Mouse (Mus musculus): Measurements from ENCODE around the gene Gas2l1. TPM values are rescaled to one million over a fixed set of nuclear protein-coding genes. Genes with fewer than 3 reads are reported as not detected.

The Gas2l1 gene
- polyA plus RNA-seq, 1 experiment from 2014 or later: 9.4 TPM

- Histone ChIP-seq H3K4me3 (ENCODE audit: low read depth, low read length) (no peak overlapping the region), H3K4me1 (ENCODE audit: control insufficient read depth, low read depth, low read length) (peaks cover 4% of the 10 kb centered on the region), H3K27me3 (ENCODE audit: control insufficient read depth, insufficient read depth, low read depth, low read length) (peaks cover 61% of the 10 kb centered on the region), H3K27ac (ENCODE audit: low read length) (no peak overlapping the region), H3K9ac (ENCODE audit: low read depth, low read length) (no peak overlapping the region), H3K36me3 (ENCODE audit: control insufficient read depth, insufficient read depth) (no peaks in the 10 kb centered on the region), H3K4me2 (ENCODE audit: low read depth, low read length) (no peak overlapping the region), H3K9me3 (replicated peaks; ENCODE audit: control insufficient read depth, low read length) (no peaks in the 10 kb centered on the region)
- no peak for ATAC-seq (ENCODE audit: low read depth)
- WGBS (ENCODE audit: insufficient replicate concordance): 48% methylated on average over 23 of the region's 23 CpGs
These were observed 8.9 kb downstream of the Gas2l1 start for GRCm38 (mm10) chr11:5055945-5056938.

- WGBS (ENCODE audit: insufficient replicate concordance): 58% methylated on average over 6 of the region's 6 CpGs
- Histone ChIP-seq H3K4me3 (ENCODE audit: low read depth, low read length) (no peak overlapping the region), H3K9ac (ENCODE audit: low read depth, low read length) (no peak overlapping the region), H3K36me3 (ENCODE audit: control insufficient read depth, insufficient read depth) (no peaks in the 10 kb centered on the region), H3K27ac (ENCODE audit: low read length) (no peak overlapping the region), H3K4me1 (ENCODE audit: control insufficient read depth, low read depth, low read length) (peaks cover 2% of the 10 kb centered on the region), H3K4me2 (ENCODE audit: low read depth, low read length) (no peak overlapping the region), H3K27me3 (ENCODE audit: control insufficient read depth, insufficient read depth, low read depth, low read length) (peaks cover 48% of the 10 kb centered on the region), H3K9me3 (replicated peaks; ENCODE audit: control insufficient read depth, low read length) (no peaks in the 10 kb centered on the region)
- no peak for ATAC-seq (ENCODE audit: low read depth)
These were observed 10.3 kb downstream of the Gas2l1 start for GRCm38 (mm10) chr11:5054874-5055273.

GRCm38 (mm10) chr11:5054151-5054550 is 11.0 kb downstream of the Gas2l1 start:
- peaks cover 40% of the 10 kb centered on the region for H3K27me3 ChIP-seq (ENCODE audit: control insufficient read depth, insufficient read depth, low read depth, low read length)
- H3K4me2 ChIP-seq (ENCODE audit: low read depth, low read length): no peak overlapping the region
- ATAC-seq (ENCODE audit: low read depth): no peak
- no peak overlapping the region for H3K4me3 ChIP-seq (ENCODE audit: low read depth, low read length)
- no peaks in the 10 kb centered on the region; the same call in 1 of the 2 replicates for H3K4me1 ChIP-seq (ENCODE audit: control insufficient read depth, low read depth, low read length)
- H3K9me3 ChIP-seq (replicated peaks; ENCODE audit: control insufficient read depth, low read length): no peaks in the 10 kb centered on the region
- no peak overlapping the region for H3K9ac ChIP-seq (ENCODE audit: low read depth, low read length)
- WGBS (ENCODE audit: insufficient replicate concordance): 70% methylated on average over 14 of the region's 14 CpGs
- H3K27ac ChIP-seq (ENCODE audit: low read length): no peak overlapping the region
- H3K36me3 ChIP-seq (ENCODE audit: control insufficient read depth, insufficient read depth): no peaks in the 10 kb centered on the region

- Histone ChIP-seq H3K4me2 (ENCODE audit: low read depth, low read length) (no peak overlapping the region), H3K9ac (ENCODE audit: low read depth, low read length) (no peak overlapping the region), H3K36me3 (ENCODE audit: control insufficient read depth, insufficient read depth) (no peaks in the 10 kb centered on the region), H3K27me3 (ENCODE audit: control insufficient read depth, insufficient read depth, low read depth, low read length) (peaks cover 22% of the 10 kb centered on the region), H3K4me3 (ENCODE audit: low read depth, low read length) (no peak overlapping the region), H3K27ac (ENCODE audit: low read length) (no peak overlapping the region), H3K9me3 (replicated peaks; ENCODE audit: control insufficient read depth, low read length) (no peaks in the 10 kb centered on the region), H3K4me1 (ENCODE audit: control insufficient read depth, low read depth, low read length) (no peaks in the 10 kb centered on the region)
- WGBS (ENCODE audit: insufficient replicate concordance): 61% methylated on average over 10 of the region's 10 CpGs
- ATAC-seq (ENCODE audit: low read depth): no peak
These were observed 12.8 kb downstream of the Gas2l1 start for GRCm38 (mm10) chr11:5052200-5052854.

GRCm38 (mm10) chr11:5051629-5052028 is 13.5 kb downstream of the Gas2l1 start:
- H3K4me2 ChIP-seq (ENCODE audit: low read depth, low read length): no peak overlapping the region
- H3K36me3 ChIP-seq (ENCODE audit: control insufficient read depth, insufficient read depth): no peaks in the 10 kb centered on the region
- H3K4me3 ChIP-seq (ENCODE audit: low read depth, low read length): no peak overlapping the region
- no peak overlapping the region for H3K9ac ChIP-seq (ENCODE audit: low read depth, low read length)
- no peaks in the 10 kb centered on the region for H3K4me1 ChIP-seq (ENCODE audit: control insufficient read depth, low read depth, low read length)
- H3K27ac ChIP-seq (ENCODE audit: low read length): no peak overlapping the region
- no peak for ATAC-seq (ENCODE audit: low read depth)
- WGBS (ENCODE audit: insufficient replicate concordance): 75% methylated on average over 10 of the region's 10 CpGs
- peaks cover 15% of the 10 kb centered on the region for H3K27me3 ChIP-seq (ENCODE audit: control insufficient read depth, insufficient read depth, low read depth, low read length)
- no peaks in the 10 kb centered on the region for H3K9me3 ChIP-seq (replicated peaks; ENCODE audit: control insufficient read depth, low read length)

GRCm38 (mm10) chr11:5046321-5046926 is 18.7 kb downstream of the Gas2l1 start:
- Histone ChIP-seq H3K9ac (ENCODE audit: low read depth, low read length) (no peak overlapping the region), H3K27ac (ENCODE audit: low read length) (no peak overlapping the region), H3K27me3 (ENCODE audit: control insufficient read depth, insufficient read depth, low read depth, low read length) (no peaks in the 10 kb centered on the region), H3K4me3 (ENCODE audit: low read depth, low read length) (no peak overlapping the region), H3K4me1 (ENCODE audit: control insufficient read depth, low read depth, low read length) (no peaks in the 10 kb centered on the region), H3K4me2 (ENCODE audit: low read depth, low read length) (no peak overlapping the region), H3K36me3 (ENCODE audit: control insufficient read depth, insufficient read depth) (peaks cover 12% of the 10 kb centered on the region), H3K9me3 (replicated peaks; ENCODE audit: control insufficient read depth, low read length) (no peaks in the 10 kb centered on the region)
- WGBS (ENCODE audit: insufficient replicate concordance): 41% methylated on average over 12 of the region's 12 CpGs
- ATAC-seq (ENCODE audit: low read depth): no peak

GRCm38 (mm10) chr11:5042645-5043381 is 22.3 kb downstream of the Gas2l1 start:
- no peaks in the 10 kb centered on the region for H3K27me3 ChIP-seq (ENCODE audit: control insufficient read depth, insufficient read depth, low read depth, low read length)
- ATAC-seq (ENCODE audit: low read depth): no peak
- no peaks in the 10 kb centered on the region for H3K4me1 ChIP-seq (ENCODE audit: control insufficient read depth, low read depth, low read length)
- 72% methylated on average over 8 of the region's 8 CpGs for WGBS (ENCODE audit: insufficient replicate concordance)
- no peak overlapping the region for H3K4me3 ChIP-seq (ENCODE audit: low read depth, low read length)
- H3K27ac ChIP-seq (ENCODE audit: low read length): no peak overlapping the region
- no peaks in the 10 kb centered on the region for H3K9me3 ChIP-seq (replicated peaks; ENCODE audit: control insufficient read depth, low read length)
- H3K36me3 ChIP-seq (ENCODE audit: control insufficient read depth, insufficient read depth): peaks cover 33% of the 10 kb centered on the region
- no peak overlapping the region for H3K9ac ChIP-seq (ENCODE audit: low read depth, low read length)
- H3K4me2 ChIP-seq (ENCODE audit: low read depth, low read length): no peak overlapping the region

GRCm38 (mm10) chr11:5041144-5041780 is 23.9 kb downstream of the Gas2l1 start:
- peaks cover 45% of the 10 kb centered on the region for H3K36me3 ChIP-seq (ENCODE audit: control insufficient read depth, insufficient read depth)
- H3K4me2 ChIP-seq (ENCODE audit: low read depth, low read length): no peak overlapping the region
- H3K9me3 ChIP-seq (replicated peaks; ENCODE audit: control insufficient read depth, low read length): no peaks in the 10 kb centered on the region
- no peaks in the 10 kb centered on the region for H3K4me1 ChIP-seq (ENCODE audit: control insufficient read depth, low read depth, low read length)
- WGBS (ENCODE audit: insufficient replicate concordance): 80% methylated on average over 18 of the region's 18 CpGs
- no peak overlapping the region for H3K4me3 ChIP-seq (ENCODE audit: low read depth, low read length)
- no peaks in the 10 kb centered on the region for H3K27me3 ChIP-seq (ENCODE audit: control insufficient read depth, insufficient read depth, low read depth, low read length)
- no peak overlapping the region for H3K9ac ChIP-seq (ENCODE audit: low read depth, low read length)
- H3K27ac ChIP-seq (ENCODE audit: low read length): no peak overlapping the region
- no peak for ATAC-seq (ENCODE audit: low read depth)

All from liver, embryonic 16.5 days (tissue).